Mouse (Mus musculus): ENCODE results near the gene R3hdm4. TPM values are rescaled to one million over a fixed set of nuclear protein-coding genes. Genes with fewer than 3 reads are reported as not detected.

The R3hdm4 gene
- polyA plus RNA-seq, 1 experiment from 2014 or later: 293 TPM

- H3K36me3 ChIP-seq (ENCODE audit: control insufficient read depth, insufficient read depth, low read length): peaks cover 6% of the 10 kb centered on the region; the same call in 1 of the 2 replicates
- 0% methylated on average over 20 of the region's 26 CpGs for WGBS
- H3K4me1 ChIP-seq (ENCODE audit: control insufficient read depth, insufficient read depth, low read length): peaks cover 36% of the 10 kb centered on the region
- no peaks in the 10 kb centered on the region for H3K27me3 ChIP-seq (ENCODE audit: control insufficient read depth, insufficient read depth, low read depth, low read length)
- H3K9ac ChIP-seq (ENCODE audit: low read depth, low read length): peak overlapping the region; percentile 75
- ATAC-seq: peak; percentile 53
- H3K4me3 ChIP-seq (ENCODE audit: low read depth, low read length): peak overlapping the region; percentile 50
- no peaks in the 10 kb centered on the region for H3K9me3 ChIP-seq (replicated peaks; ENCODE audit: control insufficient read depth, low read length, poor library complexity, severe bottlenecking)
- peak overlapping the region; percentile 90 for H3K27ac ChIP-seq (ENCODE audit: low read length)
- peak overlapping the region; percentile 97 for H3K4me2 ChIP-seq (ENCODE audit: low read length)
Observed at GRCm38 (mm10) chr10:79873715-79874289, 47.2 kb downstream of the R3hdm4 start.

- Histone ChIP-seq H3K36me3 (ENCODE audit: control insufficient read depth, insufficient read depth, low read length) (peaks cover 6% of the 10 kb centered on the region; the same call in 1 of the 2 replicates), H3K4me3 (ENCODE audit: low read depth, low read length) (peak overlapping the region; percentile 50), H3K27ac (ENCODE audit: low read length) (peak overlapping the region; percentile 90), H3K4me2 (ENCODE audit: low read length) (peak overlapping the region; percentile 97), H3K27me3 (ENCODE audit: control insufficient read depth, insufficient read depth, low read depth, low read length) (no peaks in the 10 kb centered on the region), H3K4me1 (ENCODE audit: control insufficient read depth, insufficient read depth, low read length) (peaks cover 36% of the 10 kb centered on the region), H3K9ac (ENCODE audit: low read depth, low read length) (peak overlapping the region; percentile 75), H3K9me3 (replicated peaks; ENCODE audit: control insufficient read depth, low read length, poor library complexity, severe bottlenecking) (no peaks in the 10 kb centered on the region)
- peak; percentile 8; the same call in 1 of the 2 replicates for ATAC-seq
- 3% methylated on average over 6 of the region's 6 CpGs for WGBS
Observed at GRCm38 (mm10) chr10:79873313-79873712, 47.7 kb downstream of the R3hdm4 start.

- Histone ChIP-seq H3K9me3 (replicated peaks; ENCODE audit: control insufficient read depth, low read length, poor library complexity, severe bottlenecking) (no peaks in the 10 kb centered on the region), H3K4me3 (ENCODE audit: low read depth, low read length) (peak overlapping the region; percentile 50), H3K27ac (ENCODE audit: low read length) (peak overlapping the region; percentile 90), H3K4me2 (ENCODE audit: low read length) (peak overlapping the region; percentile 97), H3K4me1 (ENCODE audit: control insufficient read depth, insufficient read depth, low read length) (peaks cover 36% of the 10 kb centered on the region), H3K9ac (ENCODE audit: low read depth, low read length) (peak overlapping the region; percentile 75), H3K27me3 (ENCODE audit: control insufficient read depth, insufficient read depth, low read depth, low read length) (no peaks in the 10 kb centered on the region), H3K36me3 (ENCODE audit: control insufficient read depth, insufficient read depth, low read length) (peaks cover 6% of the 10 kb centered on the region; the same call in 1 of the 2 replicates)
- ATAC-seq: no peak
- WGBS: 34% methylated on average over 3 of the region's 3 CpGs
Observed at GRCm38 (mm10) chr10:79872862-79873261, 48.1 kb downstream of the R3hdm4 start.

- WGBS: 92% methylated on average over 8 of the region's 8 CpGs
- peak overlapping the region; percentile 50 for H3K4me3 ChIP-seq (ENCODE audit: low read depth, low read length)
- H3K27ac ChIP-seq (ENCODE audit: low read length): no peak overlapping the region
- peaks cover 12% of the 10 kb centered on the region; the same call in 1 of the 2 replicates for H3K36me3 ChIP-seq (ENCODE audit: control insufficient read depth, insufficient read depth, low read length)
- peaks cover 39% of the 10 kb centered on the region for H3K4me1 ChIP-seq (ENCODE audit: control insufficient read depth, insufficient read depth, low read length)
- H3K9ac ChIP-seq (ENCODE audit: low read depth, low read length): no peak overlapping the region
- no peak for ATAC-seq
- peak overlapping the region; percentile 97 for H3K4me2 ChIP-seq (ENCODE audit: low read length)
- H3K27me3 ChIP-seq (ENCODE audit: control insufficient read depth, insufficient read depth, low read depth, low read length): no peaks in the 10 kb centered on the region
- H3K9me3 ChIP-seq (replicated peaks; ENCODE audit: control insufficient read depth, low read length, poor library complexity, severe bottlenecking): no peaks in the 10 kb centered on the region
Observed at GRCm38 (mm10) chr10:79871845-79872244, 49.2 kb downstream of the R3hdm4 start.

- H3K9ac ChIP-seq (ENCODE audit: low read depth, low read length): no peak overlapping the region
- H3K27ac ChIP-seq (ENCODE audit: low read length): no peak overlapping the region
- H3K36me3 ChIP-seq (ENCODE audit: control insufficient read depth, insufficient read depth, low read length): peaks cover 41% of the 10 kb centered on the region
- H3K4me3 ChIP-seq (ENCODE audit: low read depth, low read length): no peak overlapping the region
- ATAC-seq: no peak
- H3K27me3 ChIP-seq (ENCODE audit: control insufficient read depth, insufficient read depth, low read depth, low read length): no peaks in the 10 kb centered on the region
- 82% methylated on average over 11 of the region's 11 CpGs for WGBS
- no peaks in the 10 kb centered on the region for H3K9me3 ChIP-seq (replicated peaks; ENCODE audit: control insufficient read depth, low read length, poor library complexity, severe bottlenecking)
- no peak overlapping the region for H3K4me2 ChIP-seq (ENCODE audit: low read length)
- peaks cover 17% of the 10 kb centered on the region for H3K4me1 ChIP-seq (ENCODE audit: control insufficient read depth, insufficient read depth, low read length)
Observed at GRCm38 (mm10) chr10:79866601-79867000, 54.4 kb downstream of the R3hdm4 start.

- Histone ChIP-seq H3K9me3 (replicated peaks; ENCODE audit: control insufficient read depth, low read length, poor library complexity, severe bottlenecking) (no peaks in the 10 kb centered on the region), H3K27me3 (ENCODE audit: control insufficient read depth, insufficient read depth, low read depth, low read length) (no peaks in the 10 kb centered on the region), H3K27ac (ENCODE audit: low read length) (0 out of 2 replicates have a peak overlapping the region, but pooled peaks have one; percentile 3), H3K4me3 (ENCODE audit: low read depth, low read length) (no peak overlapping the region), H3K4me1 (ENCODE audit: control insufficient read depth, insufficient read depth, low read length) (peaks cover 14% of the 10 kb centered on the region), H3K9ac (ENCODE audit: low read depth, low read length) (no peak overlapping the region), H3K4me2 (ENCODE audit: low read length) (no peak overlapping the region), H3K36me3 (ENCODE audit: control insufficient read depth, insufficient read depth, low read length) (peaks cover 43% of the 10 kb centered on the region)
- peak; percentile 1; the same call in 1 of the 2 replicates for ATAC-seq
- 73% methylated on average over 19 of the region's 19 CpGs for WGBS
Observed at GRCm38 (mm10) chr10:79865801-79866295, 55.2 kb downstream of the R3hdm4 start.

- WGBS: 65% methylated on average over 12 of the region's 12 CpGs
- Histone ChIP-seq H3K27me3 (ENCODE audit: control insufficient read depth, insufficient read depth, low read depth, low read length) (no peaks in the 10 kb centered on the region), H3K4me3 (ENCODE audit: low read depth, low read length) (no peak overlapping the region), H3K4me2 (ENCODE audit: low read length) (no peak overlapping the region), H3K4me1 (ENCODE audit: control insufficient read depth, insufficient read depth, low read length) (peaks cover 14% of the 10 kb centered on the region), H3K27ac (ENCODE audit: low read length) (no peak overlapping the region; the same call in 1 of the 2 replicates), H3K9me3 (replicated peaks; ENCODE audit: control insufficient read depth, low read length, poor library complexity, severe bottlenecking) (no peaks in the 10 kb centered on the region), H3K36me3 (ENCODE audit: control insufficient read depth, insufficient read depth, low read length) (peaks cover 48% of the 10 kb centered on the region), H3K9ac (ENCODE audit: low read depth, low read length) (no peak overlapping the region)
- ATAC-seq: peak; percentile 18; the same call in 1 of the 2 replicates
Observed at GRCm38 (mm10) chr10:79865189-79865601, 55.8 kb downstream of the R3hdm4 start.

- no peak overlapping the region for H3K9ac ChIP-seq (ENCODE audit: low read depth, low read length)
- no peaks in the 10 kb centered on the region for H3K27me3 ChIP-seq (ENCODE audit: control insufficient read depth, insufficient read depth, low read depth, low read length)
- peaks cover 54% of the 10 kb centered on the region for H3K36me3 ChIP-seq (ENCODE audit: control insufficient read depth, insufficient read depth, low read length)
- H3K9me3 ChIP-seq (replicated peaks; ENCODE audit: control insufficient read depth, low read length, poor library complexity, severe bottlenecking): no peaks in the 10 kb centered on the region
- no peak overlapping the region for H3K4me2 ChIP-seq (ENCODE audit: low read length)
- WGBS: 62% methylated on average over 9 of the region's 10 CpGs
- H3K4me1 ChIP-seq (ENCODE audit: control insufficient read depth, insufficient read depth, low read length): peaks cover 11% of the 10 kb centered on the region
- ATAC-seq: 0 out of 2 replicates have a peak, but pooled peaks have one; percentile 4
- H3K27ac ChIP-seq (ENCODE audit: low read length): peak overlapping the region; percentile 2; the same call in 1 of the 2 replicates
- H3K4me3 ChIP-seq (ENCODE audit: low read depth, low read length): no peak overlapping the region
Observed at GRCm38 (mm10) chr10:79864351-79865188, 56.4 kb downstream of the R3hdm4 start.

All from midbrain, embryonic 16.5 days (tissue).